Mouse (Mus musculus) heart, embryonic 14.5 days (tissue): ENCODE results near the gene Acad10. TPM values are rescaled to one million over a fixed set of nuclear protein-coding genes. Genes with fewer than 3 reads are reported as not detected.
"Not testable (repeated sequence)": the region's sequence is repeated elsewhere in the genome, so short reads cannot be mapped to it uniquely, and the experiment has no call there.

Source experiments
- ATAC-seq: fragments of 200-750 bp; cut with Nextera tagmentation; 2 replicates; pipeline ENCODE4 v1.8.0; 2017; ENCODE audit warnings: low read depth, moderate TSS enrichment; ENCODE audit not compliant: insufficient number of reproducible peaks, insufficient read depth, low FRiP score
- H3K27ac ChIP-seq, 2 experiments: fragments of 200-500 bp in 1 of 2; fragments of 300-500 bp in 1 of 2; sonication (generic) in 1 of 2; replicated peaks in 1 of 2; 2 replicates each; pipeline ENCODE4 v1.5.1; 2012 to 2014; ENCODE audit warnings: low read depth in 2 of 2, low read length in 2 of 2, control low read depth in 1 of 2, mild to moderate bottlenecking in 1 of 2, mixed read lengths in 1 of 2; ENCODE audit not compliant: control insufficient read depth in 1 of 2, insufficient read depth in 1 of 2
- H3K27me3 ChIP-seq: fragments of 300-500 bp; sonication (generic); 2 replicates; pipeline ENCODE4 v1.6.1; 2014; ENCODE audit warnings: mild to moderate bottlenecking, low read length, control low read depth; ENCODE audit not compliant: control insufficient read depth, insufficient read depth
- H3K36me3 ChIP-seq: fragments of 300-500 bp; sonication (generic); 2 replicates; pipeline ENCODE4 v1.6.1; 2014; ENCODE audit warnings: mild to moderate bottlenecking, control low read depth, low read length, mixed read lengths; ENCODE audit not compliant: control insufficient read depth, insufficient read depth
- H3K4me1 ChIP-seq, 2 experiments: fragments of 200-500 bp in 1 of 2; fragments of 300-500 bp in 1 of 2; sonication (generic) in 1 of 2; 2 replicates each; pipeline ENCODE4 v1.6.1; 2012 to 2014; ENCODE audit warnings: low read length in 2 of 2, control low read depth in 1 of 2, mixed read lengths in 1 of 2; ENCODE audit not compliant: control insufficient read depth in 2 of 2, insufficient read depth in 2 of 2
- H3K4me2 ChIP-seq: fragments of 300-500 bp; sonication (generic); 2 replicates; pipeline ENCODE4 v1.6.1; 2014; ENCODE audit warnings: mild to moderate bottlenecking, low read length
- H3K4me3 ChIP-seq, 2 experiments: fragments of 200-500 bp in 1 of 2; fragments of 300-500 bp in 1 of 2; sonication (generic) in 1 of 2; 2 replicates each; pipeline ENCODE4 v1.5.1; 2012 to 2014; ENCODE audit warnings: low read length in 2 of 2, mild to moderate bottlenecking in 2 of 2, control low read depth in 1 of 2, low read depth in 1 of 2, moderate library complexity in 1 of 2; ENCODE audit not compliant: control insufficient read depth in 1 of 2, insufficient read depth in 1 of 2
- H3K9ac ChIP-seq: fragments of 300-500 bp; sonication (generic); 2 replicates; pipeline ENCODE4 v1.6.1; 2014; ENCODE audit warnings: mild to moderate bottlenecking, low read length
- H3K9me3 ChIP-seq: fragments of 300-500 bp; sonication (generic); 2 replicates; pipeline ENCODE4 v1.6.1; 2016; ENCODE audit warnings: low read length, control low read depth; ENCODE audit not compliant: control insufficient read depth
- WGBS: fragments of 180-500 bp; shearing (Covaris S2); extraction: QIAGEN DNeasy Blood & Tissue Kit; methylation state at CpG from one replicate; pipeline ENCODE4 v1.1.7; 2014; 5-methylcytosine and 5-hydroxymethylcytosine counted together
- polyA plus RNA-seq: library from polyadenylated mRNA; unstranded; fragments of >200 nt; fragmentation: Nextera tagmentation; extraction: Ambion mirVana; gene quantifications from 2 replicates; pipeline ENCODE4 v1.2.1, GENCODE M21; 2014

The Acad10 gene
- polyA plus RNA-seq, 1 experiment from 2014 or later: 1.1 TPM

- not testable (repeated sequence) for H3K9ac ChIP-seq, H3K9me3 ChIP-seq, ATAC-seq, H3K36me3 ChIP-seq, H3K27ac ChIP-seq, H3K4me3 ChIP-seq, H3K27me3 ChIP-seq, H3K4me1 ChIP-seq, H3K4me2 ChIP-seq
- 68% methylated on average over 6 of the region's 6 CpGs for WGBS
These were observed 3.4 kb downstream of the Acad10 start for GRCm38 (mm10) chr5:121656866-121657265.

GRCm38 (mm10) chr5:121654526-121654925, 5.8 kb downstream of the Acad10 start:
- no peak overlapping the region for H3K4me2 ChIP-seq
- no peaks in the 10 kb centered on the region for H3K27me3 ChIP-seq
- H3K4me3 ChIP-seq: no peak overlapping the region
- H3K4me1 ChIP-seq: no peaks in the 10 kb centered on the region
- no peaks in the 10 kb centered on the region for H3K9me3 ChIP-seq
- H3K36me3 ChIP-seq: no peaks in the 10 kb centered on the region
- no peak overlapping the region for H3K27ac ChIP-seq
- ATAC-seq: no peak
- no peak overlapping the region for H3K9ac ChIP-seq
- 76% methylated on average over 4 of the region's 4 CpGs for WGBS

GRCm38 (mm10) chr5:121649134-121649533, 11.2 kb downstream of the Acad10 start:
- H3K4me1 ChIP-seq: no peaks in the 10 kb centered on the region
- H3K9ac ChIP-seq: no peak overlapping the region
- ATAC-seq: no peak
- no peak overlapping the region for H3K4me2 ChIP-seq
- no peaks in the 10 kb centered on the region for H3K27me3 ChIP-seq
- H3K36me3 ChIP-seq: no peaks in the 10 kb centered on the region
- no peak overlapping the region for H3K4me3 ChIP-seq
- no peaks in the 10 kb centered on the region for H3K9me3 ChIP-seq
- no peak overlapping the region for H3K27ac ChIP-seq
- WGBS: 77% methylated on average over 7 of the region's 7 CpGs

- Histone ChIP-seq H3K27ac (no peak overlapping the region), H3K36me3 (no peaks in the 10 kb centered on the region), H3K9me3 (no peaks in the 10 kb centered on the region), H3K27me3 (no peaks in the 10 kb centered on the region), H3K9ac (no peak overlapping the region), H3K4me3 (no peak overlapping the region), H3K4me2 (no peak overlapping the region), H3K4me1 (no peaks in the 10 kb centered on the region)
- WGBS: 87% methylated on average over 9 of the region's 9 CpGs
- no peak for ATAC-seq
These were observed 20.7 kb downstream of the Acad10 start for GRCm38 (mm10) chr5:121639601-121640000.

- WGBS: 78% methylated on average over 6 of the region's 6 CpGs
- Histone ChIP-seq H3K4me3 (no peak overlapping the region), H3K4me1 (no peaks in the 10 kb centered on the region), H3K27me3 (no peaks in the 10 kb centered on the region), H3K9me3 (no peaks in the 10 kb centered on the region), H3K36me3 (no peaks in the 10 kb centered on the region), H3K27ac (no peak overlapping the region), H3K9ac (no peak overlapping the region), H3K4me2 (no peak overlapping the region)
- ATAC-seq: no peak
These were observed 23.0 kb downstream of the Acad10 start for GRCm38 (mm10) chr5:121637296-121637695.

GRCm38 (mm10) chr5:121634668-121635067, 25.6 kb downstream of the Acad10 start:
- ATAC-seq: no peak
- H3K27me3 ChIP-seq: no peaks in the 10 kb centered on the region

GRCm38 (mm10) chr5:121632804-121633203, 27.5 kb downstream of the Acad10 start:
- WGBS: 28% methylated on average over 3 of the region's 3 CpGs
- Histone ChIP-seq H3K4me3 (no peak overlapping the region), H3K4me1 (no peaks in the 10 kb centered on the region), H3K27me3 (no peaks in the 10 kb centered on the region), H3K27ac (no peak overlapping the region), H3K9me3 (no peaks in the 10 kb centered on the region), H3K4me2 (no peak overlapping the region), H3K36me3 (no peaks in the 10 kb centered on the region), H3K9ac (no peak overlapping the region)
- no peak for ATAC-seq

More at GRCm38 (mm10) chr5:121634668-121635067, 25.6 kb downstream of the Acad10 start:
- H3K4me3 ChIP-seq: no peak overlapping the region
- no peak overlapping the region for H3K4me2 ChIP-seq
- H3K36me3 ChIP-seq: no peaks in the 10 kb centered on the region
- H3K4me1 ChIP-seq: no peaks in the 10 kb centered on the region
- no peaks in the 10 kb centered on the region for H3K9me3 ChIP-seq
- no peak overlapping the region for H3K27ac ChIP-seq
- WGBS: 86% methylated on average over 5 of the region's 5 CpGs
- H3K9ac ChIP-seq: no peak overlapping the region

- not testable (repeated sequence) for H3K9me3 ChIP-seq, H3K4me3 ChIP-seq, H3K27ac ChIP-seq, H3K27me3 ChIP-seq, H3K4me1 ChIP-seq, ATAC-seq, H3K36me3 ChIP-seq, H3K4me2 ChIP-seq, H3K9ac ChIP-seq
- 66% methylated on average over 8 of the region's 9 CpGs for whole genome bisulfite sequencing
These were observed 29.1 kb downstream of the Acad10 start for GRCm38 (mm10) chr5:121631106-121631647.
